Mouse (Mus musculus) hindbrain, embryonic 14.5 days (tissue): ENCODE data around the gene Coro2b. TPM values are rescaled to one million over a fixed set of nuclear protein-coding genes. Genes with fewer than 3 reads are reported as not detected.

Source experiments
- ATAC-seq: fragments of 200-750 bp; cut with Nextera tagmentation; 2 replicates; pipeline ENCODE4 v1.8.0; 2017; ENCODE audit warnings: moderate number of reproducible peaks, mild to moderate bottlenecking, moderate TSS enrichment, moderate library complexity; ENCODE audit not compliant: low FRiP score
- DNase-seq: peaks from one replicate; pipeline ENCODE4 v3.0.0-alpha.2; 2015; ENCODE audit warnings: low spot score
- H3K27ac ChIP-seq: fragments of 300-500 bp; sonication (generic); 2 replicates; pipeline ENCODE4 v1.5.1; 2014; ENCODE audit warnings: mild to moderate bottlenecking, moderate library complexity
- H3K27me3 ChIP-seq: fragments of 300-500 bp; sonication (generic); 2 replicates; pipeline ENCODE4 v1.6.1; 2014; ENCODE audit warnings: mild to moderate bottlenecking, low read length, mixed read lengths; ENCODE audit not compliant: control insufficient read depth, insufficient read depth
- H3K36me3 ChIP-seq: fragments of 300-500 bp; sonication (generic); replicated peaks from 2 replicates; pipeline ENCODE4 v1.6.1; 2014; ENCODE audit not compliant: control insufficient read depth, insufficient read depth
- H3K4me1 ChIP-seq: fragments of 300-500 bp; sonication (generic); replicated peaks from 2 replicates; pipeline ENCODE4 v1.6.1; 2014; ENCODE audit warnings: antibody characterized with exemption, low read length, mixed read lengths; ENCODE audit not compliant: control insufficient read depth, insufficient read depth
- H3K4me2 ChIP-seq: fragments of 300-500 bp; sonication (generic); replicated peaks from 2 replicates; pipeline ENCODE4 v1.6.1; 2014; ENCODE audit warnings: mild to moderate bottlenecking, moderate library complexity
- H3K4me3 ChIP-seq: fragments of 300-500 bp; sonication (generic); replicated peaks from 2 replicates; pipeline ENCODE4 v1.5.1; 2014; ENCODE audit warnings: mild to moderate bottlenecking, low read length
- H3K9ac ChIP-seq: fragments of 300-500 bp; sonication (generic); 2 replicates; pipeline ENCODE4 v1.6.1; 2014
- H3K9me3 ChIP-seq: fragments of 300-500 bp; sonication (generic); 2 replicates; pipeline ENCODE4 v1.6.1; 2016; ENCODE audit warnings: low read length; ENCODE audit not compliant: control insufficient read depth
- WGBS: fragments of 180-500 bp; shearing (Covaris S2); extraction: QIAGEN DNeasy Blood & Tissue Kit; methylation state at CpG from one replicate; pipeline ENCODE4 v1.1.7; 2014; 5-methylcytosine and 5-hydroxymethylcytosine counted together
- polyA plus RNA-seq: library from polyadenylated mRNA; unstranded; fragments of >200 nt; fragmentation: Nextera tagmentation; extraction: Ambion mirVana; gene quantifications from 2 replicates; pipeline ENCODE4 v1.2.1, GENCODE M21; 2014

Gene Coro2b
- polyA plus RNA-seq, 1 experiment from 2014 or later, result 38.5 TPM

- H3K9me3 ChIP-seq, result no peaks in the 10 kb centered on the region
- ATAC-seq (peak; percentile 62), DNase-seq (peak; percentile 77)
- H3K4me2 ChIP-seq, result 0 out of 2 replicates have a peak overlapping the region, but pooled peaks have one; percentile 4
- H3K4me1 ChIP-seq, result peaks cover 35% of the 10 kb centered on the region
- 46% methylated on average over 4 of the region's 4 CpGs for WGBS
- no peaks in the 10 kb centered on the region for H3K36me3 ChIP-seq
- H3K9ac ChIP-seq, result no peak overlapping the region
- H3K27me3 ChIP-seq, result no peaks in the 10 kb centered on the region
- no peak overlapping the region for H3K4me3 ChIP-seq
- H3K27ac ChIP-seq, result peak overlapping the region; percentile 53
Observed at GRCm38 (mm10) chr9:62510530-62510936, 26.3 kb downstream of the Coro2b start.

- H3K27ac ChIP-seq, result peak overlapping the region; percentile 53
- ATAC-seq (no peak), DNase-seq (no peak)
- no peaks in the 10 kb centered on the region for H3K9me3 ChIP-seq
- no peak overlapping the region for H3K9ac ChIP-seq
- WGBS, result 88% methylated on average over 6 of the region's 6 CpGs
- H3K27me3 ChIP-seq, result no peaks in the 10 kb centered on the region
- H3K4me1 ChIP-seq, result peaks cover 35% of the 10 kb centered on the region
- H3K36me3 ChIP-seq, result no peaks in the 10 kb centered on the region
- H3K4me2 ChIP-seq, result no peak overlapping the region
- H3K4me3 ChIP-seq, result no peak overlapping the region
Observed at GRCm38 (mm10) chr9:62509617-62510016, 27.2 kb downstream of the Coro2b start.

GRCm38 (mm10) chr9:62508740-62509524 lies 27.9 kb downstream of the Coro2b start:
- Histone ChIP-seq H3K9me3 (no peaks in the 10 kb centered on the region), H3K9ac (peak overlapping the region; percentile 6), H3K4me2 (no peak overlapping the region), H3K36me3 (no peaks in the 10 kb centered on the region), H3K27ac (peak overlapping the region; percentile 53), H3K27me3 (no peaks in the 10 kb centered on the region), H3K4me1 (peaks cover 35% of the 10 kb centered on the region), H3K4me3 (no peak overlapping the region)
- DNase-seq (no peak), ATAC-seq (peak; percentile 59; the same call in 1 of the 2 replicates)
- 54% methylated on average over 10 of the region's 10 CpGs for WGBS

- H3K4me3 ChIP-seq, result no peak overlapping the region
- H3K4me1 ChIP-seq, result peaks cover 38% of the 10 kb centered on the region
- H3K9me3 ChIP-seq, result no peaks in the 10 kb centered on the region
- H3K27me3 ChIP-seq, result no peaks in the 10 kb centered on the region
- 81% methylated on average over 11 of the region's 11 CpGs for WGBS
- DNase-seq (no peak), ATAC-seq (no peak)
- H3K9ac ChIP-seq, result no peak overlapping the region
- H3K36me3 ChIP-seq, result no peaks in the 10 kb centered on the region
- H3K4me2 ChIP-seq, result no peak overlapping the region
- H3K27ac ChIP-seq, result no peak overlapping the region
Observed at GRCm38 (mm10) chr9:62506467-62507067, 30.3 kb downstream of the Coro2b start.

- Histone ChIP-seq H3K4me3 (no peak overlapping the region), H3K27ac (no peak overlapping the region), H3K4me1 (peaks cover 16% of the 10 kb centered on the region), H3K9ac (no peak overlapping the region), H3K9me3 (no peaks in the 10 kb centered on the region), H3K4me2 (no peak overlapping the region), H3K27me3 (no peaks in the 10 kb centered on the region), H3K36me3 (no peaks in the 10 kb centered on the region)
- 68% methylated on average over 7 of the region's 7 CpGs for WGBS
- ATAC-seq (0 out of 2 replicates have a peak, but pooled peaks have one; percentile 34), DNase-seq (no peak)
Observed at GRCm38 (mm10) chr9:62504129-62504528, 32.7 kb downstream of the Coro2b start.

GRCm38 (mm10) chr9:62502361-62502760 lies 34.5 kb downstream of the Coro2b start:
- Histone ChIP-seq H3K36me3 (no peaks in the 10 kb centered on the region), H3K27ac (no peak overlapping the region), H3K9ac (no peak overlapping the region), H3K27me3 (no peaks in the 10 kb centered on the region), H3K9me3 (no peaks in the 10 kb centered on the region), H3K4me3 (no peak overlapping the region), H3K4me2 (no peak overlapping the region), H3K4me1 (peaks cover 4% of the 10 kb centered on the region; the same call in 1 of the 2 replicates)
- DNase-seq (no peak), ATAC-seq (no peak)
- WGBS, result 64% methylated on average over 2 of the region's 2 CpGs

GRCm38 (mm10) chr9:62501566-62501965 lies 35.3 kb downstream of the Coro2b start:
- no peak overlapping the region for H3K9ac ChIP-seq
- H3K27ac ChIP-seq, result no peak overlapping the region
- ATAC-seq, result no peak
- no peak overlapping the region for H3K4me3 ChIP-seq
- H3K4me2 ChIP-seq, result no peak overlapping the region
- no peaks in the 10 kb centered on the region for H3K27me3 ChIP-seq
- no peaks in the 10 kb centered on the region for H3K9me3 ChIP-seq
- DNase-seq, result no peak
- 91% methylated on average over 3 of the region's 3 CpGs for WGBS
- peaks cover 4% of the 10 kb centered on the region; the same call in 1 of the 2 replicates for H3K4me1 ChIP-seq
- no peaks in the 10 kb centered on the region for H3K36me3 ChIP-seq

- WGBS, result 77% methylated on average over 4 of the region's 4 CpGs
- ATAC-seq, result no peak
Observed at GRCm38 (mm10) chr9:62500007-62500406, 36.8 kb downstream of the Coro2b start.

GRCm38 (mm10) chr9:62498945-62499344 lies 37.9 kb downstream of the Coro2b start:
- 0 out of 2 replicates have a peak, but pooled peaks cover 4% of the 10 kb centered on the region for H3K4me1 ChIP-seq
- no peaks in the 10 kb centered on the region for H3K36me3 ChIP-seq
- no peak overlapping the region for H3K27ac ChIP-seq
- no peak overlapping the region for H3K9ac ChIP-seq
- H3K9me3 ChIP-seq, result no peaks in the 10 kb centered on the region
- no peak overlapping the region for H3K4me2 ChIP-seq
- WGBS, result 83% methylated on average over 6 of the region's 6 CpGs
- DNase-seq (no peak), ATAC-seq (no peak)
- no peaks in the 10 kb centered on the region for H3K27me3 ChIP-seq
- no peak overlapping the region for H3K4me3 ChIP-seq

More at GRCm38 (mm10) chr9:62500007-62500406, 36.8 kb downstream of the Coro2b start:
- H3K9ac ChIP-seq, result no peak overlapping the region
- H3K4me3 ChIP-seq, result no peak overlapping the region
- H3K4me1 ChIP-seq, result 0 out of 2 replicates have a peak, but pooled peaks cover 4% of the 10 kb centered on the region
- no peak overlapping the region for H3K4me2 ChIP-seq
- H3K9me3 ChIP-seq, result no peaks in the 10 kb centered on the region
- no peak overlapping the region for H3K27ac ChIP-seq
- no peak for DNase-seq
- H3K36me3 ChIP-seq, result no peaks in the 10 kb centered on the region
- no peaks in the 10 kb centered on the region for H3K27me3 ChIP-seq
